Mouse (Mus musculus) forebrain, embryonic 14.5 days (tissue): ENCODE data around the gene Atg4d. TPM values are rescaled to one million over a fixed set of nuclear protein-coding genes. Genes with fewer than 3 reads are reported as not detected.
"Not testable (repeated sequence)": the region's sequence is repeated elsewhere in the genome, so short reads cannot be mapped to it uniquely, and the experiment has no call there.

Experiments used
- ATAC-seq: fragments of 200-750 bp; cut with Nextera tagmentation; 2 replicates; pipeline ENCODE4 v1.8.0; 2017; ENCODE audit warnings: mild to moderate bottlenecking, moderate library complexity
- DNase-seq: peaks from one replicate; pipeline ENCODE4 v3.0.0-alpha.2; 2015; ENCODE audit warnings: low spot score
- H3K27ac ChIP-seq: fragments of 300-500 bp; sonication (generic); 2 replicates; pipeline ENCODE4 v1.5.1; 2014; ENCODE audit warnings: low read depth, mild to moderate bottlenecking, control low read depth, low read length, moderate library complexity
- H3K27me3 ChIP-seq: fragments of 300-500 bp; sonication (generic); replicated peaks from 2 replicates; pipeline ENCODE4 v1.6.1; 2014; ENCODE audit warnings: low read length, control low read depth, mixed read lengths; ENCODE audit not compliant: control insufficient read depth, insufficient read depth
- H3K36me3 ChIP-seq: fragments of 300-500 bp; sonication (generic); 2 replicates; pipeline ENCODE4 v1.6.1; 2014; ENCODE audit warnings: low read length, control low read depth; ENCODE audit not compliant: control insufficient read depth, insufficient read depth
- H3K4me1 ChIP-seq: fragments of 300-500 bp; sonication (generic); 2 replicates; pipeline ENCODE4 v1.6.1; 2014; ENCODE audit warnings: antibody characterized with exemption, low read length, control low read depth; ENCODE audit not compliant: control insufficient read depth, insufficient read depth
- H3K4me2 ChIP-seq: fragments of 300-500 bp; sonication (generic); 2 replicates; pipeline ENCODE4 v1.6.1; 2014; ENCODE audit warnings: mild to moderate bottlenecking, control low read depth, low read length
- H3K4me3 ChIP-seq: fragments of 300-500 bp; sonication (generic); 2 replicates; pipeline ENCODE4 v1.5.1; 2014; ENCODE audit warnings: low read depth, low read length, control low read depth
- H3K9ac ChIP-seq: fragments of 300-500 bp; sonication (generic); 2 replicates; pipeline ENCODE4 v1.6.1; 2014; ENCODE audit warnings: mild to moderate bottlenecking, low read length, control low read depth, moderate library complexity
- H3K9me3 ChIP-seq: fragments of 300-500 bp; sonication (generic); replicated peaks from 2 replicates; pipeline ENCODE4 v1.6.1; 2016; ENCODE audit warnings: low read length, control low read depth, mixed read lengths; ENCODE audit not compliant: control insufficient read depth
- WGBS: fragments of 180-500 bp; shearing (Covaris S2); extraction: QIAGEN DNeasy Blood & Tissue Kit; methylation state at CpG from one replicate; pipeline ENCODE4 v1.1.7; 2014; 5-methylcytosine and 5-hydroxymethylcytosine counted together
- polyA plus RNA-seq: library from polyadenylated mRNA; unstranded; fragments of >200 nt; fragmentation: Nextera tagmentation; extraction: Ambion mirVana; gene quantifications from 2 replicates; pipeline ENCODE4 v1.2.1, GENCODE M21; 2014

Atg4d gene
- polyA plus RNA-seq, 1 experiment from 2014 or later, result 45.7 TPM

DNA sequence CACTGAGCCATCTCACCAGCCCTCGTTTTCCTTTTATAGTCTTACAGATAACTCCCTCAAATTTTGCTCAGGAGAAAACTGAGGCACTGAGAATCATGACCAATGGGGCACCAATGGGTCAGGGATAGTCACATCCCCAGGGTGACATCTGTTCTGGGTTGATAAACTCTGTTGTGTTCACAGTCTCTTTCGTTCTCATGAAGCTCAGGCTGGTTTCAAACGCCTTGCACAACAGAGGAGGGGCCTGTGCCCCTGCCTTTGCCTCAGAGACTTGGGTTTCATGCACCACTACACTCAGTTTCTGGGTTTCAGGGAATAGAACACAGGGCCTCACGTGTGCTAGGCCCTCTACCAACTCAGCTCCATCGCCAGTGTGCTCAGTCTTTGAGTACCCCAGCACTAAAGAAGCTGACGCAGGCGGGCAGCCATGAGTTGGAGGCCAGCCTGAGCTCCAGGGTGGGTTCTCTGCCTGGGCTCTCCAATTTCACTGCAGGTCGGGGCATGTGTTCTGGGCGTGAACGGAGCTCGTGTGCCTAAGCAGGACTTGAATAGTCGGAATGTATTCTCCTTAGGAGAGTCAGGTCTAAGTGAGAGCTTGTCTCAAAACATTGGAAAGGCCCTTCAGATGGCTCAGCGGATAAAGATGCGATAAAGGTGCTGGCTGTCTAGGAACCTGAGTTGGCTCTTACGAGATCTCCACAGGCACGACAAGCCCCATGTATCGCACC is 657 bp upstream of the Atg4d start:
- Histone ChIP-seq H3K9ac (peak overlapping the region; percentile 58), H3K36me3 (peaks cover 26% of the 10 kb centered on the region), H3K27me3 (0 out of 2 replicates have a peak, but pooled peaks cover 3% of the 10 kb centered on the region), H3K4me2 (peak overlapping the region; percentile 89), H3K27ac (peak overlapping the region; percentile 56; the same call in 1 of the 2 replicates), H3K4me1 (peaks cover 8% of the 10 kb centered on the region), H3K4me3 (peak overlapping the region; percentile 88), H3K9me3 (no peaks in the 10 kb centered on the region)
- DNase-seq (no peak), ATAC-seq (no peak; the same call in none of the 2 replicates)
- 17% methylated on average over 17 of the region's 17 CpGs for WGBS

DNA sequence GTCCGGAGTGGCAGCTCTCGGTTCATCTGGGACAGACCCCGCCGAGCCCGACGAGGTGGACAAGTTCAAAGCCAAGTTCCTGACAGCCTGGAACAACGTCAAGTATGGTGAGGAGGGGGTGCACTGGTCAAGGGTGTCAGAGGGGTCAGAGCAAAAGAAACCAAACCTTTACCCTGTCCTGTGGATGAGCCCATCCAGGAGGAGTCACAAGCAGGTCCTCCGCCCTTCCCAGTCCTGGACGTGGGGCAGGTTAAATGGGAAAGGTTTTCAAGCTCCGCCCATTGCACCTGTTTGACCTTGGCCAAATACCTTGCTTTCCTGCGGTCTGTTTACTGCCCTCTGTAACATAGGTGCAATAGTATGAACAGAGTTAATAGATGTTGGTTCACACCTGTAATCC is 518 bp downstream of the Atg4d start:
- DNase-seq (no peak), ATAC-seq (peak; percentile 4; the same call in 1 of the 2 replicates)
- Histone ChIP-seq H3K4me3 (peak overlapping the region; percentile 88), H3K27me3 (0 out of 2 replicates have a peak, but pooled peaks cover under 1% of the 10 kb centered on the region), H3K4me2 (peak overlapping the region; percentile 89), H3K27ac (peak overlapping the region; percentile 61; the same call in 1 of the 2 replicates), H3K36me3 (peaks cover 36% of the 10 kb centered on the region), H3K9ac (peak overlapping the region; percentile 87), H3K4me1 (peaks cover 8% of the 10 kb centered on the region), H3K9me3 (no peaks in the 10 kb centered on the region)
- WGBS, result 8% methylated on average over 11 of the region's 11 CpGs

DNA sequence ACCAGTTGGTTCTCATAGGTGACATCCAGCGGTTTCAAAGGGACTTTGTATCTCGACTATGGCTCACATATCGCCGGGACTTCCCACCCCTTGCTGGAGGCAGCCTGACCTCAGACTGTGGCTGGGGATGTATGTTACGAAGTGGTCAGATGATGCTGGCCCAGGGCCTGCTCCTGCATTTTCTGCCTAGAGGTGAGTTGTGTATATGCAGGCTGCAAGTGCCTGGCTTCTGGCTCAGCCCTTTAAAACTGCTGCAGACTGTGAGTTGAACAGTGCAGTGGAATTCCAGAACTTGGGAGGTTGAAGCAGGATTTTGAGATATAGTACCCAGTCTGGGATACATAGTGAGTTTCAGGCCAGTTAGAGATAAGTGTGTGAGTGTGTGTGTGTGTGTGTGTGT is 1.8 kb downstream of the Atg4d start:
- H3K4me1 ChIP-seq, result peaks cover 8% of the 10 kb centered on the region
- ATAC-seq (no peak), DNase-seq (no peak)
- no peak overlapping the region for H3K9ac ChIP-seq
- H3K4me2 ChIP-seq, result no peak overlapping the region
- 97% methylated on average over 5 of the region's 5 CpGs for WGBS
- no peak overlapping the region for H3K27ac ChIP-seq
- H3K9me3 ChIP-seq, result no peaks in the 10 kb centered on the region
- H3K27me3 ChIP-seq, result no peaks in the 10 kb centered on the region
- H3K36me3 ChIP-seq, result peaks cover 49% of the 10 kb centered on the region
- H3K4me3 ChIP-seq, result no peak overlapping the region

DNA sequence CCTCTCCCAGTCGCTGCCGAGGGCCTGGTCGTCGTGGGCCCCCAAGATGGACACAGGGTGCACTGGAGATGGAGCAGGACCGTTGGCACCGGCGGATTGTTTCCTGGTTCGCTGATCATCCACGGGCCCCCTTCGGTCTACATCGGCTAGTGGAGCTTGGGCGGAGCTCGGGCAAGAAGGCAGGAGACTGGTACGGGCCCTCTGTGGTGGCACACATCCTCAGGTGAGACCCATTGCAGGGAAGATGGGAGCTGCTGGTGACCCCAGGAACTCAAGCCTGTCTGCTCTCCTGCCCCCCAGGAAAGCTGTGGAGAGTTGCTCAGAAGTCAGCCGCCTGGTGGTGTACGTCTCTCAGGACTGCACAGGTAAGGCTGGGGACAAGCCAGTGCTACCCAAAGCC is 3.2 kb downstream of the Atg4d start:
- H3K4me3 ChIP-seq, result no peak overlapping the region
- WGBS, result 92% methylated on average over 16 of the region's 16 CpGs
- no peak for ATAC-seq
- H3K9me3 ChIP-seq, result no peaks in the 10 kb centered on the region
- peaks cover 63% of the 10 kb centered on the region for H3K36me3 ChIP-seq
- no peaks in the 10 kb centered on the region for H3K27me3 ChIP-seq
- no peak overlapping the region for H3K4me2 ChIP-seq
- no peak for DNase-seq
- no peak overlapping the region for H3K27ac ChIP-seq
- H3K9ac ChIP-seq, result no peak overlapping the region
- peaks cover 8% of the 10 kb centered on the region for H3K4me1 ChIP-seq

DNA sequence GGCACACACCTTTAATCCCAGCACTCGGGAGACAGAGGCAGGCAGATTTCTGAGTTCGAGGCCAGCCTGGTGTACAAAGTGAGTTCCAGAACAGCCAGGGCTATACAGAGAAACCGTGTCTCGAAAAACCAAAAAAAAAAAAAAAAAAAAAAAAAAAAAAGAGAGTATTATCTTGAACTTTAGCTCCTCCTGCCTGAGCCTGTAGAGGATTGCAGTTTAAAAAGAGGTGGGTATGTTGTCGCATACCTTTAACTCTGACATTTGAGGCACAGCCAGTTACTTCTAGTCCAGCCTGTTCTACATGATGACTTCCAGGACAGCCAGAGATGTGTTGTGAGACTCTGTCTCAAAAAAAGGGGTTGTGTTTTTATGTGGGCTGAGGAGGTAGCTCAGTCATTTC is 4.5 kb downstream of the Atg4d start:
- H3K36me3 ChIP-seq, result peaks cover 76% of the 10 kb centered on the region

DNA sequence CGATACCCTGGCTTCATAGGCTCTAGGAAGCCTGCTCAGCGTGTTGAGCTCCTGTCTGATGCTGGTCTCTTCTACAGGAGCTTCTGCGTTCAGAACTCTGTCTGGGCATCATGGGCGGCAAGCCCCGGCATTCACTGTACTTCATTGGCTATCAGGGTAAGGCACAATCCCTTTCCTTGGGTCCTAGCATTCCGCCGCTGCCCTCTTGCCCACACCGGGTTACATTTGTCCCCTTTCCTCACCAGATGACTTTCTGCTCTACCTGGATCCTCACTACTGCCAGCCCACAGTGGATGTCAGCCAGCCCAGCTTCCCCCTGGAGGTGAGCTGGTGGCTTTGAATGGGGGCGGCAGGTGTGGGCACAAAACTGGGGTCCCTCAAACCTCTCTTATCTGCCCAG is 7.3 kb downstream of the Atg4d start:
- Histone ChIP-seq H3K27ac (no peak overlapping the region), H3K4me3 (no peak overlapping the region), H3K9ac (no peak overlapping the region), H3K4me2 (no peak overlapping the region), H3K27me3 (no peaks in the 10 kb centered on the region), H3K36me3 (peaks cover 91% of the 10 kb centered on the region), H3K4me1 (no peaks in the 10 kb centered on the region), H3K9me3 (no peaks in the 10 kb centered on the region)
- 92% methylated on average over 9 of the region's 9 CpGs for WGBS
- no peak for DNase-seq
- ATAC-seq, result no peak

More for the DNA sequence above, 4.5 kb downstream of the Atg4d start:
- H3K27me3 ChIP-seq, H3K4me1 ChIP-seq, H3K27ac ChIP-seq, H3K9me3 ChIP-seq, H3K9ac ChIP-seq, DNase-seq, H3K4me2 ChIP-seq, H3K4me3 ChIP-seq, ATAC-seq: not testable (repeated sequence)
- 80% methylated on average over 5 of the region's 5 CpGs for WGBS

DNA sequence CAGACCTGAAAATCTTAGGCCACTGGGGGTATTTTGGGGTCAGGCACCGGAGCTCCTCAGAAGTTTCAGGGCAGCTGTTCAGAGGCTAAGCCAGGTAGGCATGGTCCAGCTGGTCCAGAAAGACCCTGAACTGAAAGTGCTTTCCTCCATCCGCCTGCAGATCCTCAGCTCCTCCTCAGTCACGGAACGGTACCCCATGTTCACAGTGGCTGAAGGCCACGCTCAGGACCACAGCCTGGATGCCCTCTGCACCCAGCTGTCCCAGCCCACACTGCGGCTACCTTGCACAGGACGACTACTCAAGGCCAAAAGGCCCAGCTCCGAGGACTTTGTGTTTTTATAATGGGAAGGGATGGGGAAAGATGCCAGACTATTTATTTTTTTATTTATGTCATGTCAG is 8.0 kb downstream of the Atg4d start:
- ATAC-seq, result no peak

DNA sequence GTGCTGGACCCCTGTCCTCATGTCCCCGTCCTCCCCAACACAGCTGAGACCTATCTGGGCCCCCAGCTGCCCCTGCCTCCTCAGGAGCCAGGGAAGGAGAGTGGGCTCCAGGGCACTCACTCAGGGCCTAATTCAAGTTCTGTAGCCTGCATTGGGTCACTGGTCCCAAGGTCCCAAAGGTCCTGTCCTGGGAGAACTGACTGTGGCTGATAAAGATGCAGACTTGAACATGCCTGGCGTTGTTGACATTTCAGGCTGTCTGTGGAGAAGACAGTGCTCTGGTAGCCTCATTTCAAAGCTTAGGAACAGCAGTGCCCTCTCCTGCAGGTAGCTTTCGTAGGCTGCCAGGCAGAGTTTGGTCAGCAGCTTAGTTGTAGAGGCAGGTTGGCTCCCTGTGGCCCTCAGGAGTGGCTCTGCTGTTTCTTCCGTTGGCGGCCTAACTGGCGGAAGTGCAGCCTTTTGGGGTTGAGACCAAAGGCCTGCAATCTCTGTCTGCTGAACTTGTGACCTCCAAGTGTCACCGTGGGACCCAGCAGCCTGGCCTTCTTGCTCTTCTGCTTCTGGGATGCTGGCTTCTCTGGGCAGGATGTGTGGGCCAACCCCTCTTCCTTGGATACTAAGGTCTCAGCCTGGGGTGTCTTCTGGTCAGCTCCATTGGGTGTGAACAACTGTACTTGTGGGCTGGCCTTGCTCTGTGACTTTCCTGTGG is 8.6 kb downstream of the Atg4d start:
- ATAC-seq (no peak), DNase-seq (no peak)
- Histone ChIP-seq H3K27ac (no peak overlapping the region), H3K4me2 (no peak overlapping the region), H3K4me1 (no peaks in the 10 kb centered on the region), H3K9ac (no peak overlapping the region), H3K9me3 (no peaks in the 10 kb centered on the region), H3K36me3 (peaks cover 92% of the 10 kb centered on the region), H3K27me3 (no peaks in the 10 kb centered on the region), H3K4me3 (no peak overlapping the region)
- WGBS, result 83% methylated on average over 7 of the region's 7 CpGs

More for the DNA sequence above, 8.0 kb downstream of the Atg4d start:
- no peak for DNase-seq
- Histone ChIP-seq H3K4me1 (no peaks in the 10 kb centered on the region), H3K9me3 (no peaks in the 10 kb centered on the region), H3K9ac (no peak overlapping the region), H3K36me3 (peaks cover 93% of the 10 kb centered on the region), H3K4me3 (no peak overlapping the region), H3K27me3 (no peaks in the 10 kb centered on the region), H3K27ac (no peak overlapping the region), H3K4me2 (no peak overlapping the region)
- 92% methylated on average over 8 of the region's 8 CpGs for WGBS

DNA sequence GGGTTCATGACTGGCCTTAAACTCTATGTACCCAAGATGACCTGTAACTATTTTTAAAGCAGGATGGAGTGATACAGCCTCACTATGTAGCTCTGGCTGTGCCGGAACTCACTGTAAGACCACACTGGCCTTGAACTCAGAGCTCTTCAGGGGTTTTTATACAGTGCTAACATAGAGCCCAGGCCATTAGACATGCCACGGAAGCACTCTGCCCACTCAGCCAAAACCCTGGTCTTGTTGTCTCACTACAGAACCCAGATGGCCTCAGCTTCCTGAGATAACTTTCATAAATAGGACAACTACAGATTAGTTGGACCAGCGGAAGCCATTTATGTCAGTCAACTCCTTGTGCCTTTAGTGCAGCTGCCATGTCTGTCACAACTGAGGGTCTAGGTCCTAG is 9.2 kb downstream of the Atg4d start:
- peaks cover 92% of the 10 kb centered on the region for H3K36me3 ChIP-seq
- H3K4me3 ChIP-seq, result no peak overlapping the region
- no peak overlapping the region for H3K9ac ChIP-seq
- DNase-seq, result no peak
- H3K27me3 ChIP-seq, result no peaks in the 10 kb centered on the region
- no peak overlapping the region for H3K27ac ChIP-seq
- no peak for ATAC-seq
- H3K4me1 ChIP-seq, result no peaks in the 10 kb centered on the region
- WGBS, result 90% methylated on average over 3 of the region's 3 CpGs
- no peak overlapping the region for H3K4me2 ChIP-seq
- H3K9me3 ChIP-seq, result no peaks in the 10 kb centered on the region
